Mouse (Mus musculus) bone marrow, adult 2 months (tissue): ENCODE results near the gene Krtap1-4.

Source experiments
- CTCF ChIP-seq: fragments of 200-500 bp; IDR thresholded peaks from 2 replicates; pipeline ENCODE4 v1.5.1; 2011; ENCODE audit warnings: low read length, control low read depth; ENCODE audit not compliant: control insufficient read depth, insufficient read depth
- POLR2A ChIP-seq: fragments of 200-500 bp; IDR thresholded peaks from 2 replicates; pipeline ENCODE4 v1.6.1; 2011; ENCODE audit warnings: low read depth, mild to moderate bottlenecking, control low read depth, low read length, borderline replicate concordance; ENCODE audit not compliant: control insufficient read depth

DNA sequence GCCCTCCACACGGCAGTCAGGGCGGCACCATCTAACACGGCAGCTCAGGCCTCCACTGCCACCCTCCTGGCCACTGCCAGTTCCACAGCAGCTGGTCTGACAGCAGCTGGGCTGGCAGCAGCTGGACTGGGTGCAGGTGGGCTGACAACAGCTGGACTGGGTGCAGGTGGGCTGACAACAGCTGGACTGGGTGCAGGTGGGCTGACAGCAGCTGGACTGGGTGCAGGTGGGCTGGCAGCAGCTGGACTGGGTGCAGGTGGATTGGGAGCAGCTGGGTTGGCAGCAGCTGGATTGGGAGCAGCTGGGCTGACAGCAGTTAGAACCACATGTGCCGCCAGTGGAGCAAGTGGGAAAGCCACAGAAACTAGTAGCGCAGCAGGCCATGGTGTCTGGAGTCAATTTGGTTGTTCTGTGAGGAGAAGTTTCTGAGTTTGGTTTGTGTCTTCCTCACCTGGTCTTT is at the start of gene Krtap1-4:
- no peak for TF ChIP-seq CTCF
- no peak for TF ChIP-seq POLR2A
